Mouse (Mus musculus): ENCODE measurements around the gene Pias1.

Pias1 gene

GRCm38 (mm10) chr9:62828662-62829086 lies 159.1 kb downstream of the Pias1 start:
- peak overlapping the region; percentile 64 for H3K4me3 ChIP-seq (replicated peaks; ENCODE audit: low read length)
- TF ChIP-seq POU5F1 (IDR thresholded peaks at IDR 0.05; ENCODE audit: borderline replicate concordance, low read length) (no peak), CTCF (conservative IDR thresholded peaks at IDR 0.05; ENCODE audit: low read length) (peak; percentile 52)
- H3K27me3 ChIP-seq (ENCODE audit: insufficient read depth, low read length), result no peaks in the 10 kb centered on the region
- H3K4me1 ChIP-seq (replicated peaks; ENCODE audit: low read depth, low read length), result peaks cover 82% of the 10 kb centered on the region
- no peaks in the 10 kb centered on the region for H3K36me3 ChIP-seq (ENCODE audit: insufficient read depth, low read length)
- no peaks in the 10 kb centered on the region for H3K9me3 ChIP-seq (ENCODE audit: low read length)

All from E14TG2a.4 (cell line).